ENCODE assay signal across 8 mouse cellular contexts in genomic region chr5:93124031-93124826, GRCm38 (mm10). TPM values are rescaled to one million over a fixed set of nuclear protein-coding genes. Genes with fewer than 3 reads are reported as not detected.
DNase-seq lines count a peak whose midpoint lies in the region; ATAC-seq and TF ChIP-seq lines count a peak whose summit lies in the region.
"Had no signal": no experiment of that assay in that cellular context is flagged by ENCODE, and none has a peak within 500 bp of the region (broad histone marks: within the 10 kb centered on the region; RNA-seq: fewer than 3 reads in every experiment).

No protein-coding gene starts in this region.

- no peak overlapping the region for H3K9ac ChIP-seq in kidney, embryonic 16.5 days (replicated peaks; ENCODE audit: low read length)

- no peak overlapping the region for H3ac ChIP-seq in myocyte (ENCODE audit: control insufficient read depth, insufficient read length)

- no peak overlapping the region for H3K4me3 ChIP-seq in kidney, embryonic 16.5 days (ENCODE audit: low read length)
- peak overlapping the region; percentile 26; the same call in 1 of the 2 replicates for H3K4me3 ChIP-seq in embryonic facial prominence, embryonic 10.5 days
- H3K4me3 ChIP-seq in myocyte = no peak overlapping the region

- no peak for TF ChIP-seq POLR2A in myocyte (IDR thresholded peaks at IDR 0.05; ENCODE audit: insufficient read length, low read depth)

- H3K4me1 ChIP-seq in kidney, embryonic 16.5 days (ENCODE audit: insufficient read depth, low read length) = peaks cover 79% of the 10 kb centered on the region
- peaks cover 68% of the 10 kb centered on the region for H3K4me1 ChIP-seq in embryonic facial prominence, embryonic 10.5 days

- H3K27me3 ChIP-seq in kidney, embryonic 16.5 days (ENCODE audit: insufficient read depth, low read length) = no peaks in the 10 kb centered on the region
- no peaks in the 10 kb centered on the region for H3K27me3 ChIP-seq in embryonic facial prominence, embryonic 10.5 days (replicated peaks; ENCODE audit: low read depth, poor library complexity, severe bottlenecking)
- H3K27me3 ChIP-seq in myocyte (ENCODE audit: control insufficient read depth, insufficient read depth, insufficient read length) = no peaks in the 10 kb centered on the region

- H3K79me2 ChIP-seq in myocyte (ENCODE audit: control insufficient read depth, insufficient read depth) = peaks cover 96% of the 10 kb centered on the region

- no peaks in the 10 kb centered on the region for H3K9me3 ChIP-seq in kidney, embryonic 16.5 days (ENCODE audit: low read length)
- no peaks in the 10 kb centered on the region for H3K9me3 ChIP-seq in embryonic facial prominence, embryonic 10.5 days

- 44% methylated on average over 9 of the region's 9 CpGs for WGBS in kidney, embryonic 16.5 days
- WGBS in embryonic facial prominence, embryonic 10.5 days = 47% methylated on average over 9 of the region's 9 CpGs

- H3K27ac ChIP-seq in kidney, embryonic 16.5 days (ENCODE audit: low read length) = peak overlapping the region; percentile 80
- H3K27ac ChIP-seq in embryonic facial prominence, embryonic 10.5 days (replicated peaks) = peak overlapping the region; percentile 80

- H3K4me2 ChIP-seq in kidney, embryonic 16.5 days (replicated peaks; ENCODE audit: low read depth, low read length) = no peak overlapping the region
- H3K4me2 ChIP-seq in myocyte (ENCODE audit: low read depth) = no peak overlapping the region

- H3K36me3 ChIP-seq in kidney, embryonic 16.5 days (ENCODE audit: insufficient read depth, low read length) = no peaks in the 10 kb centered on the region
- H3K36me3 ChIP-seq in embryonic facial prominence, embryonic 10.5 days (replicated peaks) = peaks cover 8% of the 10 kb centered on the region; the same call in 1 of the 2 replicates
- no peaks in the 10 kb centered on the region for H3K36me3 ChIP-seq in myocyte (ENCODE audit: control insufficient read depth, insufficient read depth)

- peak; percentile 52 for ATAC-seq in kidney, embryonic 16.5 days (ENCODE audit: low FRiP score, low TSS enrichment)

- DNase-seq in kidney, postnatal 36 days = no peak
- DNase-seq in embryonic facial prominence, embryonic 10.5 days (ENCODE audit: low spot score) = peak; percentile 68
- DNase-seq in forelimb bud, embryonic 11.5 days (ENCODE audit: low read depth, low spot score) = peak; percentile 57
- DNase-seq in layer of hippocampus, postnatal 36 days = no peak
- no peak for DNase-seq in cerebellum, adult 9-10 months
- DNase-seq: cerebellum, postnatal 14 days had no signal

TF ChIP-seq in myocyte, 11 proteins besides CTCF, POLR2A, EP300 and RAD21:
- TF ChIP-seq MYOD1 (IDR thresholded peaks at IDR 0.05; ENCODE audit: control insufficient read depth in 1 of 3, insufficient read length in 2 of 3, low read depth in 2 of 3) (peak in 2 of 3 experiments; percentile 13 to 74), MYOG (IDR thresholded peaks at IDR 0.05; ENCODE audit: control insufficient read depth in 1 of 3, insufficient read depth in 1 of 3, insufficient read length in 2 of 3, low read depth in 2 of 3) (peak in 2 of 3 experiments; percentile 17 to 83), CEBPB (IDR thresholded peaks at IDR 0.05; ENCODE audit: insufficient read depth, poor library complexity, severe bottlenecking) (no peak)

RNA-seq across cellular contexts. Expression of gene Sept11, which starts 31.0 kb away (rescaled TPM):
- 216 and 232 TPM in 2 replicates for polyA plus RNA-seq in kidney, embryonic 16.5 days (2015; fragmentation: Nextera tagmentation; extraction: Ambion mirVana)
- polyA plus RNA-seq in embryonic facial prominence, embryonic 10.5 days (2016; fragmentation: Nextera tagmentation; extraction: Ambion mirVana) = 294 and 297 TPM in 2 replicates
- 114 TPM for polyA plus RNA-seq in myocyte (2012; fragmentation: generic; extraction: Trizol)
- total RNA-seq in layer of hippocampus, postnatal 36 days (2021) = 100 to 1,000 TPM; 102 to 114 TPM

Comparison
In these comparisons a context has a peak if more than half of its experiments do, and no peak if none do; other contexts are left out.
1. DNase-seq: peak in embryonic facial prominence, embryonic 10.5 days (single experiment) and forelimb bud, embryonic 11.5 days (single experiment); none in kidney, postnatal 36 days (0 of 2), layer of hippocampus, postnatal 36 days (0 of 2) and cerebellum, adult 9-10 months (single experiment).